Mouse (Mus musculus): ENCODE data around the gene Gm20777. TPM values are rescaled to one million over a fixed set of nuclear protein-coding genes. Genes with fewer than 3 reads are reported as not detected.
"Not testable (repeated sequence)": the region's sequence is repeated elsewhere in the genome, so short reads cannot be mapped to it uniquely, and the experiment has no call there.

Gm20777 gene
- not detected for total RNA-seq (2021)
- long read RNA-seq, experiment 1 = 0 reads
- long read RNA-seq, experiment 2 = 0 reads

- intact Hi-C loops (cut with DNase I); DNase-seq (ENCODE audit: low spot score in 2 of 2): not testable (repeated sequence)
These were observed at the start of gene Gm20777 for GRCm38 (mm10) chrY:10752350-10752749. Gm20777 (minus strand) TSS chrY:10752450.

GRCm38 (mm10) chrY:10709551-10709950 is 42.7 kb downstream of the Gm20777 start:
- intact Hi-C loops (cut with DNase I) = not testable (repeated sequence)
- peak in 1 of 2 experiments; percentile 19 for DNase-seq (ENCODE audit: low spot score in 2 of 2)

- DNase-seq (ENCODE audit: low spot score in 2 of 2); intact Hi-C loops (cut with DNase I): not testable (repeated sequence)
These were observed 43.5 kb downstream of the Gm20777 start for GRCm38 (mm10) chrY:10708761-10709160.

- DNase-seq (ENCODE audit: low spot score in 2 of 2) = peak in 1 of 2 experiments; percentile 1
- intact Hi-C loops (cut with DNase I) = not testable (repeated sequence)
These were observed 44.0 kb downstream of the Gm20777 start for GRCm38 (mm10) chrY:10708226-10708625.

GRCm38 (mm10) chrY:10706686-10707085 is 45.6 kb downstream of the Gm20777 start:
- DNase-seq (ENCODE audit: low spot score in 2 of 2); intact Hi-C loops (cut with DNase I): not testable (repeated sequence)

Other genes with a start within 250 kb of the Gm20777 start
- gene Gm20737, start 216.4 kb downstream of the Gm20777 start, total RNA-seq (2021) = not detected
- not detected for gene Gm21775, start 199.0 kb downstream of the Gm20777 start, total RNA-seq (2021)
- gene Gm21900, start 136.1 kb downstream of the Gm20777 start, total RNA-seq (2021) = not detected

Measured in left cerebral cortex, postnatal 14 days (tissue).